Mouse (Mus musculus) urinary bladder, adult 2 months (tissue): ENCODE measurements around the gene Zfp473. TPM values are rescaled to one million over a fixed set of nuclear protein-coding genes. Genes with fewer than 3 reads are reported as not detected.
A peak's percentile ranks its signal among the peaks of the same experiment; 100 is the strongest.
"Not testable (repeated sequence)": the region's sequence is repeated elsewhere in the genome, so short reads cannot be mapped to it uniquely, and the experiment has no call there.

Experiments
- DNase-seq: peaks from one replicate; pipeline ENCODE4 v3.0.0; 2022; ENCODE audit warnings: low spot score
- polyA plus RNA-seq: library from polyadenylated mRNA; depleted of rRNA; stranded (reverse); fragments of >200 nt; gene quantifications from 2 replicates; pipeline ENCODE4 v1.2.3, GENCODE M21; 2012; rRNA removed

Gene Zfp473
- polyA plus RNA-seq = 0.32 and 0.41 TPM in 2 replicates

DNA sequence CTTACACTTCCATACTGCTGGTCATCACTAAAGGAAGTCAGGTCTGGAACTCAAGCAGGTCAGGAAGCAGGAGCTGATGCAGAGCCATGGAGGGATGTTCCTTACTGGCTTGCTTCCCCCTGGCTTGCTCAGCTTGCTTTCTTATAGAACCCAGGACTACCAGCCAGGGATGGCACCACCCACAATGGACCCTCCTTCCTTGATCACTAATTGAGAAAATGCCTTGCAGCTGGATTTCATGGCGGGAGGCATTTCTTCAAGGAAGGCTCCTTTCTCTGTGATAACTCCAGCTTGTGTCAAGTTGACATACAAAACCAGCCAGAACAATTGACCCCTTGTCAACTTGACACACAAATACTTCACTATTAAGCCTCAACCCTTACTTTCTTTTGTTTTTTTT, at the start of gene Zfp473:
Gene Zfp473 (minus strand): TSS at position 101 of the 400 bp plus-strand sequence.
- DNase-seq = not testable (repeated sequence)

DNA sequence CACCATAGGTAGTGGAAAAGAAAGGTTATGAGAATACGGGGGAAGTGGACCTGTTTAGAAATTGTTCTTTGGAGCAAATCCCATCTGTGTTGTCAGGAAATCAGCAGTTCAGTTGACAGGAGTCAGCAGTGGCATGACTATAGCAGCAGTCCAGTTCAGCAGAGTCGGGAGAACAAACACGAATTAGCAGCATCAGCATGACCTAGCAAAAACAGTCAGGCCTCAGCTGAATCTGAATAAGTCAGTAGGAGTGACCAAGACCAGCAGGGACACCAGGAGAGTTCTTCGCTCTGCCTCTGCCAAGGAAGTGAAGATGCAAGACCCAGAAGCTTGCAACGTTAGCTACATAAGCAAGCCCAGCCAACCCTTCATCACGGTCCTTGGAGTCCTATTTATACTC, 41.9 kb upstream of the Zfp473 start:
- no peak for DNase-seq

DNA sequence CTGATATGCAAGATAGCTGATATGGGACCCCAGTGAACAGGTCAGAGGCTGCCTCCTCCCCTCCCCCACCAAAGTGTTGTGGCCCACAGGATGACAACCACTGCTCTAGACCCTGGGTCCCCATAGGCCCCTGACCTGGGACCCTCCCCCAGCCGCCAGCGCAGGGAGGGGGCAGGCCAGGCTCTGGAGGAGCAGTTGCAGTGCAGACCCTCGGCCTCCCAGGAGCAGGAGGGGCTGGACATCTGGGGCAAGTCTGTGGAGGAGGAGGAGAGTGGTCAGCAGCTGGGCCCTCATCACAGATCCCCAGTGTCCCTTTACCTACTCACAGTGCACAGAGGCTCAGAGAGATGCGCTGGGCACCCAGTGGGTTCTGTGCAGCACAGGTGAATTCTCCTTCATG, 39.2 kb upstream of the Zfp473 start:
- DNase-seq = peak; percentile 10

DNA sequence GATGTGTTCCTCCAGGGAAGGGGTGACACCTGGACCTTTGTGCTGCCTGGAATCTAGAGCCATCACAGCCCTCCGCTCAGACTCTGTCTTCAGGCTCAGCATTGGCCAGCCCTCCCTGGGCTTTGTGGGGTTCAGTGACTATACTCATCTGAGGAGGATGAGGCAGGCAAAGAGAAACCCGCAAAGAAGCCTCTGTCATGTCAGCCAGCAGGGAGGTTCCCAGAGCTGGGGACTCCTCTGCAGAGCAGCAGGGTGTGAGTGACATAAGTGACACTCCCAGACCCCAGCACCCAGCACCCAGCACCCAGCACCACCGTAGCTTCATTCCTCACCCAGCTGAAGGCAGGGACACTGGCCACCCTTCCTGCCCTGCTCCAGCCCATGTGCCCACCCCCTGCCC, 38.7 kb upstream of the Zfp473 start:
- DNase-seq = peak; percentile 9

DNA sequence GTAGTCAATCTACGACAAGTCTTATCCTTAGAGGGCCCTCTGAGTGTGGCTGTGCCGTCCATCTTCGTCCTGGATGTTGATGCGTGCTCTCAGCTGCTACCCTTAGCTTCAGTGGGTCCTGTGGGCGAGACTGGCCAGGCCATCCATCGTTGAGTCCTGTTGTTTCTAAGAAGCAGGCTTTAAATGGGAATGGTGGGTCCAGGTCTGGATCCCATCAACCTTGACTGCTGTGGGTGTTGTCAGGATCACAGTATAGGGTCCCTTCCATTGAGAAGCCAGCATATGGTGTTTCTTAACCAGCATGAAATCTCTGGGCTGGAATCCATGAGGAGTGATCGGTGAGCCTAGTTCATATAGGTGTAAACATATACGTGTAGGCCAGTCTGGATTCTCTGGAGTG, 29.3 kb upstream of the Zfp473 start:
- no peak for DNase-seq

DNA sequence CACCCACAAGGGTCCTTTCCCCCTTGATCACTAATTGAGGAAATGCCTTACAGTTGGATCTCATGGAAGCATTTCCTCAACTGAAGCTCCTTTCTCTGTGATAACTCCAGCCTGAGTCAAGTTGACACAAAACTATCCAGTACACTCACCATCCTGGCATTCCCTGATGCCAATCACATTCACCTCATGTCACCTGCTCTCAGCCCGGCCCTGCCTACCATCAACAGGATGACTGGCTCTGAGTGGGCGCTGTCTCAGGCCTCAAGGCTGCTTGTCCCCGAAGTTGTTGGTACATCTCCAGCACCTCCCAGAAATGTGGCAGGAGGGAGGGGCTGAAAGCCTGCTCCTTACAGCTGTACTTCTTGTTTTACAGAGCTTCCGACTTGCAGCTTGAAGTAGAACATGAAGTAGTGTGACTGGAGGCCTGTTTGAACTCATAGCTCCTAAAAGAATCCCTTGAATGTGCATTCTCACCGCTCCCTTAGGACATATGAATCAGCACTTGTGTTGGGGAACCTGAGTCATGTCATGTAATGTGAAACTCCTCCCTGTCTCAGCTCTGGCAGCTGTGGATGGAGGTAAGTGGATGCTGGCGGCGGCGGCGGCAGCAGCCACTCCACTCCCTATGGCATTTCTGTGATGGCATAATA, 26.1 kb upstream of the Zfp473 start:
- DNase-seq = no peak

DNA sequence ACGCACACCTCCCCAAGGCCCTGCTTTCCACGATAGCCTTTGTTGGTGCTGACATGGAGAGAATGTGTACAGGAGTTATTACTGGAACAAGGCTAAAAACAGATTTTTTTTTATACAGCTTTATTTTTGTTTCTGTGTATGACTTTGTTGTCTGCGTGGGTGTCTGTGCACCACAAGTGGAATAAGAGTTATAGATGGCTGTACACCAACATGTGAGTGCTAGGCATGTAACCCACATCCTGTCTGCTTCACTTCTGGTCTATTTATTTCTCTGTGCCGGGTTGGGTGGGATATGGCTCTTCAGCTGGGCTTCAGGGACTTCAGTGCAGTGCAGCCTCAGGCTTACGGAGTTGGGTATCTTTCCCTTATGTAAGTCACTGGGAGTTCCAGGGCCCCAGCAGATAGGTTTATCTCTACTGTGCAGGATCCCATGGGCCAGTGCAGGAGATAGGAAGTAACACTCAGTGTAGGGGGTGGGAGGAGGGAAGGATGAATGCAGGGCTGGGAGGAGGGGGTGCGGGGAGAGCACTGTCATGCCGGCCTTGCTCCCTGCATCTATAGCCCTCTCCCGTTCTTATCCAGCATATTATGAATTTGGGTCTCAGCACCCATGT, 21.8 kb upstream of the Zfp473 start:
- DNase-seq = no peak

DNA sequence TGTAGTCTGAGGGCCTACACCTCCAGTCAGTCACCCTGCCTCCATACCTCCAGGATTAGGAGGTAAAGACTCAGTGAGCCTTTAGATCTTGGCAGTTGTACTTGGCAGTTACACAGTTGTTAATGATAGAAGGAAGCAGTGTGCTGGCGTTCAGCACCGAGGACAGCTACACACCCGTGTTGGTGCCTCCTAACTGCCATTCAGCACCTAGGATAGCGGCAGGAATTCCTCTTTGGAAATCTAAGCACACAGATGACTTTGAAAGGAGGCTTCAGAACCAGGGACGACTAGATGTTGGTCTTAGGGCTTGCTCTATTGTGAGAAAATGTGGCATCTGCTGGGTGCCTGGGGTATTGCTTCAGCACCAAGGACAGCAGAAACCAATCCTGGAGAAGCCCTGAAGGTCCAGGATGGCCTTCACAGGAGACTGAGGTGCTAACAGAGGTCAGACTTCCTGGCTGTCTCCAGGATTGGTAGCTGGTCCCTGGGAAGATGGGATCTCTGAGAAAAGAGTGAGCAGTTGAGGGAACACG, 19.3 kb upstream of the Zfp473 start:
- DNase-seq = peak; percentile 29

DNA sequence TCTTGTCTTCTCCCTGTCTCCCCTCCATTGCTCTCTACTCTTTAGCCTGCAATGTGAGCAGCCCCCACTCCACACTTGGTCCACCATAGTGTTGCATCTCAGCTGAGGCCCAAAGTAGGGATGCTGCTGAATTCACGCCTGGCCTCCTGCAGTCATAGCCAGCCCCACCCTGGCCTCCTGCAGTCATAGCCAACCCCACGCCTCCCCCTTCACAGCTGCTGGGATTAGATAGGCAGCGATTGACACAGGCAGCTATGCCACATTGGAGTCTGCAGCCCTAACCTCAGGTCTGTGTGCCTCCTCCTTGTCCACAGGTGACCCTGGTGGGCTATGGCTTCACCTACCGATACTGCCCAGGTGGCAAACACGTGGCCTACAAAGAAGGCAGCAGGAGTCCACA, 17.3 kb upstream of the Zfp473 start:
- no peak for DNase-seq

DNA sequence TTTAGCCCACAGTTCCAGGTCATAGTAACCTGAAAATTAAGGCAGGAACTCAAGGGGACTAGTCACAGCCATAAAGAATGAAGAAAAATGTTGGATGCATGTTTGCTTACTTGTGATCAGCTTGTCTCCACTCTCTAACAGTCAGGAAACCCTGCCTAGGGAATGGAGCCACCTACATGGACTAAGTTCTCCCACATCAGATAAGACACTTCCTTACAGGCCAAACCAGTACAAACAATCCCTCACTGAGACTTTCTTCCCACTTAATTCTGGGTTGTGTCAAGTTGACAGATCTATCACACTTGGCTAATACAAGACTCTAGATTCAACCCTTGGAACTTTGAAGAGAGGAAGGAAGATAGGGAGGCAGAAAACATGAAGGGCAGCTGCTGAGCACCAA, 9.5 kb upstream of the Zfp473 start:
- DNase-seq = no peak

DNA sequence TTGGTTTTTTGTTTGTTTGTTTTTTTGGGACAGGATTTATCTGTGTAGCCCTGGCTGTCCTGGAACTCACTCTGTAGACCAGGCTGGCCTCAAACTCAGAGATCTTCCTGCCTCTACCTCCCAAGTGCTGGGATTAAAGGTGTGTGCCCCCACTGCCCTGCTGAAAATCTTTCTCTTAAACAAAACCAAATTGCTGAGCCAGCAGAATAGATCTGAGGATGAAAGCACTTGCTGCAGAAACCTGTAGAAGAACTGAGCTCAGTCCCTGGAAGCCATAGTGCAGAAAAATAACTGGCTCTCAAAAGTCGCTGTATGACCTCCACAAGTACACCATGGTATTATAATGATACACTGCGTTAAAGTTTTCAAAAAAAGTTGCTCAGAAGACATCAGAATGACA, 6.3 kb upstream of the Zfp473 start:
- no peak for DNase-seq

DNA sequence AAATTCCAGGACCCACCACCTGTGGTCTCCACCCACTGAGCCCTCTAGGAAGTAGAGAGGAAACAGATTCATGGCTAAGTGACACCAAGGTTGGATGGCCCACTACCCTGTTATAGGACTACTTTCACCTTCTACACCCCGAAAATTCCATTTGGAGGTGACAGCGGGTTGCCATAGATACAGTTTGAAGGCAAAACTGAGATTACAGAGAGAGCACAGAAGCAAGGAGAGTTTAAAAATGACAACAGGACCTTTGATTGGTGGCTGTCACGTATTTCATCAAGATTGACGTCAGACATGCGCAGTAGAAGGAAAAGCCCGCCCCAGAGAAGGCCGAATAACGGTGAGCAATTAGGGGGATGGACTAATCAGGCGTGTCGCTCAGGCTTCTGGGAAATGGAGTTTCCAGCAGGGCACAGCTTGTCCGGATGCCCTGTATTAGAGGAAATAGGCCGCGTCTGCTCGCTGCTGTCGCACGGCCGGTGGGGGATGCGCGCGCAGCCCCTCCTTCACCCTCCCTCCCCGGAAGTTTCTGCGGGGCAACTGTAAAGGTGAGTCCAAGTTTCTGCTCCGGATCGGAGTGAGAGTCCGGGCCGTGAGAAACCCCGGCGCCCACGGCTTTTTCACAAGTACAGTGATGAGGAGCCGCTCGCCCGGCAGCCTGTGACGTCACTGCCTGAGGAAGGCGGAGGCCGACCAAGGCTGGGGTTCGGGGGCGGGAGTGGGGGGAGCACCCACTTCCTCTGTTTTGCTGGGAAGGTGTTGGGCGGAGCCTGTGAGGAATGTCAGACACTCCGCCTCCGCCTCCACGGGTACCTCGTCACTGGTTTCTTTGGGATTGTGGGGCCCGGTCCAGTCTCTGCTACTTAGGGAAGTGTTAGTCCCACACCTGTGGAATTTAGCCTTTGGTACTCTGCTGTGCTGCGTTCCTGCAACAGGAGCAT, 2.5 kb downstream of the Zfp473 start, which contains the start of gene Vrk3:
Gene Vrk3 (plus strand): TSS at position 313 of the 944 bp plus-strand sequence.
- peak; percentile 82 for DNase-seq

DNA sequence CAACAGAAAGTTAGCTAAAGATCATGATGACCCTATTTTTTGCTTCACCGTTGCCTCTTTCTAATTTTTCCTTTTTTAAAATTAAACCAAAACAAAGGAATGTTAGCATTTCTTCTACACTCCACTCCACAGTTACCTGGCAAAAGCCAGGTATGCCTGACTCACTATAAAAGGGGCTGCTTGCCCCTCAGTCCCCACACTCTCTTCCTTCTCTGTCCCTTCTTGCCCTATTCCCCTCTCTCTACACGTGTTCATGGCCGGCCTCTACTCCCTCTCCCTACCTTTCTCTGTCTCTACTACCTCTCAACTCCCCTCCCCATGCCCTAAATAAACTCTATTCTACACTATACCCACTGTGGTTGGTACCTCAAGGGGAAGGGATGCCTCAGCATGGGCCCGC, 3.7 kb downstream of the Zfp473 start:
- no peak for DNase-seq

DNA sequence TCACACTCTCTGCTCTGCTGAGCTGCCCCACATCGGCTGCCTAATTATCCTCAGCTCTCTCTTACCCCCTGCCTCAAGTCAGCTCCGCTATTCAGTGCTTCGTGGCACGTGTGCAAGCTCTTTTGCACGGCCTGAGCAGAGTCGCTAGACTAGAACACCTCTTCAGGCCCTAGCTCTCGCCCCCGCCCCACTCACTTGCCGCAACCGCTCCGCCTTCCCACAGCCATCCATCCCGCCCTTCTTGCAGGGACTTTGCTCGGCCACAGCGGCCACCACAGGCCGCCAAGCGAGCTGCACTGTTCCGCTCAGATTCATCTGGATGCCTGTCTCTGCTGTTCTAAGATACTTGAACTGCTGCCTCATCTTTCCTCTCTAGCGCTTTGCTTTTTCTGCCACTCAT, 5.8 kb downstream of the Zfp473 start:
- peak; percentile 37 for DNase-seq

DNA sequence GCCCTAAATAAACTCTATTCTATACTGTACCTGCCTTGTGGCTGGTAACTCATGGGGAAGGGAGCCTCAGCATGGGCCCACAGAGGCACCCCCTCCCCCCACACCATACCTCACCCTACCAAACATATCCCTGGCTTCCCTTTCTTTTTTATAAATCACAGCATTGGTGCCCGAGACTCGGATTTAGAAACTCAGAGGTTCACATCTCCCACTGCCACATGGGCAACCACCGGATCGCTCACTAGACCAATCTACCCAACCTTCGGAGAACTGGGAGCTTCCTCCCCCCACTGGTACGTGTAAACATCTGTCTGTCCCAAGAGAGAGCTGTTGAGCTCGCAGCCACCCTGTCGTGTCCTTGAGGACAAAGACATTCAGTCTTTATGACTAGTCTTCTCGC, 6.6 kb downstream of the Zfp473 start:
- DNase-seq = no peak

DNA sequence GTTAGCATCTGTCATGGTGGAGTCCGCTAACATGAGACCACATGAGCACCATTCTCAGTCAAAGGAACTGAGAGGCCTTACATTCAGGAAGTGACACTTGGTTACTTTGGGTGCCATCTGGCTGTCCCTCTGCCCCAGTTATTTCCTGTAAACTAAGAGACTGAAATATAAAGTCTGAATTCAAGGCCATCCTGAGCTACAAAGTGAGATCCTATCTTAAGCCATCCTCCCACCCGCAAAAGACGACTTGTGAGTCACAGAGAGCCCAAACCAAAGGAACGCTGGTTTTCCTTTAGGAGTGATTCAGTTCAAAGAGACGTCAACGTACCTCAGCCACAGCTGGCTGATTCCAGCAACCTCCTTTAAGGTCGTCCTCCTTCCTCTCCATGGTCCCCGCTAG, 9.5 kb downstream of the Zfp473 start:
- no peak for DNase-seq

DNA sequence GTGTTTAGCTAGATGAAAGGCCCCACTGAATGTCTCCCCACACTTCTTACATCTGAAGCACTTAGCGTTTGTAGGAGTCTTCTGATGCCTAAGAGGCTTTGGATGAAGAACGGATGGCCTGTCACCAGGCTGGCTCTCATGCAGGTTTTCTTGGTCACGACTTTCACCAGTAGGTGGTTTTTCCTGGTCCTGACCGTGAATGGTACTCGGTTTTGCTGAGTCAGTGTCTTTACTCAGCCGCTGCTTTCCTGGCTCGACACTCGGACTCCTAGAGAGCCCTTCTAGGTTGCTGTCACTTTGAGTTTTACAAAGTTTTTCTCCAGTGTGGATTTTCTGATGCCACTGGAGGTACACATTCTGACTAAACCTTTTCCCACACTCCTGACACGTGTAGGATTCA, 17.1 kb downstream of the Zfp473 start:
- DNase-seq = no peak

DNA sequence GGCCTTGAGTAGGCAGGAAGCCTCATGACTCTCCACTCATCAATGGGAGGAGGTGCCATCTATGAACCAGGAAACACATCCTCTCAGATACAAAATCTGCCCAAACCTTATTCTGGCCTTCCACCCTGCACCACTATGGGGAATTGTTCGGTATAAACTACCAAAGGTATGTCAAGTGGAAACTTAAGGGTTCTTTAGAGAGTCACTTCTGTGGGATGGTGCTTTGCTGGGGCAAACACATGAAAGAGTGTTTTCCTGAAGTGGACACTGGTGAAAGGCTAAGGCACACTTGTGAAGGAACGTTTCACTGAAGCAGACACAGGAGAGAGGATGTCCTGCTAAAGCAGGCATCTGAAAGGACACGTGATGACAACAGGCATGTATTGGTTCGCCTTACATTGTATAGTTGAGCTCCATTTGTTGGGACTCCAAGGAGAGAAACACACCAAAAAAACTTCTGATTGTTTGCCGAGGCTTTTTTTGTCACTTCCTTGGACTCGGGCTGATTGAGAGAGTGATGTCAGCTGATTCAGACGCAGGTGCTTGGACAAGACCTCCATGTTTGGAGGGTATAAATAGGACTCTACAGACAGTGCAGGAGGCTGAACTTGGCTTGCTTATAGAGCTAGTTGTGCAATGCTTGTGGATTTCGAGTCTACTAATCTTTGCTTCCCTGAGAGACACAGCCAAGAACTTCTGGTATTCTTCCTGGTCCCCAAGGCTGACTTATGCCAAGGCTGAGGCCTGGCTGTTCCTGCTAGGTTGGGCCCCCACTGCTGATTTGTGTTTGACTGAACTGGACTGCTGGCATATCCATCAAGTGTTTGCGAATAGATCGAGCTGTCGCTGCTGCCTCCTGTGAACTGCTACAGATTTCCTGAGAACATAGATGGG, 22.5 kb downstream of the Zfp473 start:
- DNase-seq = no peak

DNA sequence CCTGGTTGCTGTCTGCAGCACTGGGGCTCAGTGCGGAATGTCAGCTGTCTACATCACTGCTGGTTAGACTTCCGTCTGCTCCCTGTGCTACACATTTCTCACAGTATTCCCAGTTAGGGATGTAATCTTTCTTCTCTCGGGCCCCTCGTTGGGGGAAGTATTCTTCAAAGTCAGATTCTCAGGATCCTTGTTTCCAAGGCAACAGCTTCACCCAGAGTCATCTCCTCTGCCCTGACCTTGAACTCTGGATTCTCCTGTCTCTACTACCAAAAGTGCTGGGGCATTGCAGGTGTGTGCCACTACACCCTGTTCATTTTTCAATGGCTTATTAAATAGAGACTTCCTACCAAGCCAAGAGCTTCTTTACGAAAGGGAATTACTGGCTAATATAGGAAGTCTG, 23.7 kb downstream of the Zfp473 start:
- no peak for DNase-seq

DNA sequence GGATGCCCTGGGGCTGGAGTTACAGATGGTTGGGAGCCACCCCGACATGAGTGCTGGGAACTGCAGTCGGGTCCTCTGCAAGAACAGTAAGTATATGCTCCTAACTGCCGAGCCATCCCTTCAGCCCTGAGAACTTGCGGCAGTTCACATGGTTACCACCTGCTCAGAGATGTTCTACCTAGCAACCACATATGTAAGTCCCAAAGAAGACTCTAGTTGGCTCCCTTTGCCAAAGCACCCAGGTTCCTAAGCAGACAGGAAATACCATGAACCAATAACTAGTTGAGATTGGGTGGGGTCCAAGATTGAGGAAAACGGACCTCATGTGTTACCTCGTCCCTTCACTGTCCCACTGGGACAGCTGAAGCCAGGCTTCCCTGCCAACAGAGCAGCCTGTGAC, 24.5 kb downstream of the Zfp473 start:
- DNase-seq = no peak

DNA sequence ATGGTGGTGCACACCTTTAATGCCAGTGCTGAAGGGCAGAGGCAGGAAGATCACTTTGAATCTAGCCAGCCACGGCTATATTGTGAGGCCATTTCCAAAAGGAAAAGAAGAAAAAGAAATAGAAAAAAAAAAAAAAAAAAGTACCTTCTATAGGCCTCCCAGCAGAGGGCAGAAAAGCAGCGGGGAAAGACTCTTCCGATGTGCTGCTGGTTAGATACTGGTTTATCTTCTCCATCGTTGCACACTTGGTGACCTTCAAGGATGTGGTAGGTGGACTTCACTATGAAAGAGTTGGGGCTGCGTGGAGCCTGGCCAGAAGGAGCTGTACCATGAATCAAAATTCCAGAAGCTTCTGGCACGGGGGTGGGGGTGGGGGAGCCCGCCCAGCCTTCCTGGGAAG, 26.5 kb downstream of the Zfp473 start:
- DNase-seq = no peak
